Mouse (Mus musculus) neural tube, embryonic 13.5 days (tissue): ENCODE measurements at regions not wholly inside any gene's neighbourhood (a gene's known extent, or its start where the extent isn't known, plus 50 kb on each side); places are given as distances from the start of the nearest gene placed in this dataset.
A peak's percentile ranks its signal among the peaks of the same experiment; 100 is the strongest.

Experiments used
- ATAC-seq: fragments of 200-750 bp; cut with Nextera tagmentation; 2 replicates; pipeline ENCODE4 v1.8.0; 2017; ENCODE audit warnings: low read depth, mild to moderate bottlenecking, moderate TSS enrichment, moderate library complexity
- H3K27ac ChIP-seq: fragments of 300-500 bp; sonication (generic); replicated peaks from 2 replicates; pipeline ENCODE4 v1.5.1; 2015; ENCODE audit warnings: moderate library complexity, mild to moderate bottlenecking, inconsistent platforms
- H3K27me3 ChIP-seq: fragments of 300-500 bp; sonication (generic); 2 replicates; pipeline ENCODE4 v1.6.1; 2015; ENCODE audit warnings: mild to moderate bottlenecking, inconsistent platforms
- H3K36me3 ChIP-seq: fragments of 300-500 bp; sonication (generic); 2 replicates; pipeline ENCODE4 v1.6.1; 2015; ENCODE audit warnings: mild to moderate bottlenecking, inconsistent platforms
- H3K4me1 ChIP-seq: fragments of 300-500 bp; sonication (generic); replicated peaks from 2 replicates; pipeline ENCODE4 v1.6.1; 2015; ENCODE audit warnings: inconsistent platforms
- H3K4me2 ChIP-seq: fragments of 300-500 bp; sonication (generic); 2 replicates; pipeline ENCODE4 v1.6.1; 2015; ENCODE audit warnings: inconsistent platforms, mild to moderate bottlenecking, moderate library complexity
- H3K4me3 ChIP-seq: fragments of 300-500 bp; sonication (generic); 2 replicates; pipeline ENCODE4 v1.5.1; 2015; ENCODE audit warnings: mild to moderate bottlenecking, inconsistent platforms
- H3K9ac ChIP-seq: fragments of 300-500 bp; sonication (generic); 2 replicates; pipeline ENCODE4 v1.6.1; 2015; ENCODE audit warnings: moderate library complexity, mild to moderate bottlenecking, inconsistent platforms
- H3K9me3 ChIP-seq: fragments of 300-500 bp; sonication (generic); 2 replicates; pipeline ENCODE4 v1.6.1; 2016; ENCODE audit warnings: inconsistent platforms
- WGBS: fragments of 180-500 bp; shearing (Covaris S2); methylation state at CpG from one replicate; pipeline ENCODE4 v1.1.7; 2015; 5-methylcytosine and 5-hydroxymethylcytosine counted together

- no peak overlapping the region for H3K4me3 ChIP-seq
- no peaks in the 10 kb centered on the region for H3K27me3 ChIP-seq
- H3K36me3 ChIP-seq, result no peaks in the 10 kb centered on the region
- H3K27ac ChIP-seq, result no peak overlapping the region
- no peaks in the 10 kb centered on the region for H3K9me3 ChIP-seq
- 75% methylated on average over 11 of the region's 11 CpGs for WGBS
- ATAC-seq, result no peak
- H3K4me2 ChIP-seq, result no peak overlapping the region
- no peak overlapping the region for H3K9ac ChIP-seq
- H3K4me1 ChIP-seq, result no peaks in the 10 kb centered on the region
Observed at GRCm38 (mm10) chr14:29877671-29878422, 90.3 kb upstream of the Selenok start.

- H3K4me3 ChIP-seq, result no peak overlapping the region
- H3K9me3 ChIP-seq, result no peaks in the 10 kb centered on the region
- H3K9ac ChIP-seq, result no peak overlapping the region
- ATAC-seq, result no peak
- 83% methylated on average over 7 of the region's 7 CpGs for WGBS
- H3K4me2 ChIP-seq, result no peak overlapping the region
- H3K27me3 ChIP-seq, result no peaks in the 10 kb centered on the region
- no peak overlapping the region for H3K27ac ChIP-seq
- no peaks in the 10 kb centered on the region for H3K36me3 ChIP-seq
- H3K4me1 ChIP-seq, result no peaks in the 10 kb centered on the region
Observed at GRCm38 (mm10) chr14:29878423-29878800, 89.7 kb upstream of the Selenok start.

DNA sequence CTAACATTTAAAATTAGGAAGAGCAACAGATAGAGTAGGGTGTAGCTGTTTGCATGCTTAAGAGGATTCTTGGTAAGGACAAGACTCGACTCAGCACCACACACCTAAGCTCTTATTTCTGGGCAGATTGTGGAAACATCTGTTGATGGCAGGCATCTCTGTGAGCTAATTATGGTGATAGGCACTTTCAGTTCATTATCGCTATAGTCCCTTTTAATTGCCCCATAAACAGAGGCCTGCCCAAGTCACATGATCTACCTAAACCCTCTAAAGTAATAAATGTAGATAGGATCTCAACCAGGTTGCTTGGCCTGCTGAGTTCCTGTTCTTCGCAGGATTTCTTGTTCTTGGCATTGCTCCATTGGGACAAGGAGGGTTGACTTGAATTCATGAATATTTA, 88.8 kb upstream of the Selenok start:
- no peak for ATAC-seq
- no peak overlapping the region for H3K27ac ChIP-seq
- no peak overlapping the region for H3K9ac ChIP-seq
- no peak overlapping the region for H3K4me3 ChIP-seq
- H3K9me3 ChIP-seq, result no peaks in the 10 kb centered on the region
- H3K4me2 ChIP-seq, result no peak overlapping the region
- H3K27me3 ChIP-seq, result no peaks in the 10 kb centered on the region
- no peaks in the 10 kb centered on the region for H3K4me1 ChIP-seq
- no peaks in the 10 kb centered on the region for H3K36me3 ChIP-seq
- WGBS, result 92% methylated on average over 3 of the region's 3 CpGs

- Histone ChIP-seq H3K27ac (no peak overlapping the region), H3K4me3 (no peak overlapping the region), H3K27me3 (no peaks in the 10 kb centered on the region), H3K4me1 (no peaks in the 10 kb centered on the region), H3K9me3 (no peaks in the 10 kb centered on the region), H3K9ac (no peak overlapping the region), H3K4me2 (no peak overlapping the region), H3K36me3 (no peaks in the 10 kb centered on the region)
- ATAC-seq, result no peak
- WGBS, result 76% methylated on average over 11 of the region's 11 CpGs
Observed at GRCm38 (mm10) chr14:29882666-29883344, 85.3 kb upstream of the Selenok start.

- Histone ChIP-seq H3K9ac (no peak overlapping the region), H3K36me3 (no peaks in the 10 kb centered on the region), H3K4me3 (no peak overlapping the region), H3K4me2 (no peak overlapping the region), H3K4me1 (peaks cover 14% of the 10 kb centered on the region), H3K27me3 (no peaks in the 10 kb centered on the region), H3K27ac (no peak overlapping the region), H3K9me3 (no peaks in the 10 kb centered on the region)
- peak; percentile 74; the same call in 1 of the 2 replicates for ATAC-seq
- 83% methylated on average over 2 of the region's 2 CpGs for WGBS
Observed at GRCm38 (mm10) chr14:29895332-29895988, 72.6 kb upstream of the Selenok start.

GRCm38 (mm10) chr14:29895989-29896675, 72.0 kb upstream of the Selenok start:
- Histone ChIP-seq H3K27ac (no peak overlapping the region), H3K4me2 (no peak overlapping the region), H3K9ac (no peak overlapping the region), H3K27me3 (no peaks in the 10 kb centered on the region), H3K36me3 (no peaks in the 10 kb centered on the region), H3K9me3 (no peaks in the 10 kb centered on the region), H3K4me1 (peaks cover 14% of the 10 kb centered on the region), H3K4me3 (no peak overlapping the region)
- 85% methylated on average over 6 of the region's 6 CpGs for WGBS
- ATAC-seq, result no peak

DNA sequence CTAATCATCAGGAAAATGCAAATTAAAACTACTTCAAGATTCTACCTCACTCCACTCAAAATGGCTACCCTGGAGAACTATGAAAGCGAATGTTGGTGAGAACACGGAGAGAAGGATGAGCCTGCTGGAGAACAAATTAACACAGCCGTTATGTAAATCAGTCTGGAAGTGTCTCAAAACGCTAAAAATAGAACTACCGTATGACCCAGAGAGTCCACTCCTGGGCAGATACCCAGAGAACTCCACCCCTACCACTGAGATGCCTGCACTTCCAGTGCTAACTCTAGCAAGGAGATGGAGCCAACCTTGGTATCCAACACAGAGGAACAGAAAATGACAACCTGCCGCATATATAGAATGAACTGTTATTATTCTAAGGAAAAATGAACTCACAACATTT, 67.2 kb upstream of the Selenok start:
- Histone ChIP-seq H3K4me3 (no peak overlapping the region), H3K27ac (no peak overlapping the region), H3K27me3 (no peaks in the 10 kb centered on the region), H3K4me1 (0 out of 2 replicates have a peak, but pooled peaks cover under 1% of the 10 kb centered on the region), H3K9me3 (no peaks in the 10 kb centered on the region), H3K9ac (no peak overlapping the region), H3K4me2 (no peak overlapping the region), H3K36me3 (no peaks in the 10 kb centered on the region)
- WGBS, result 77% methylated on average over 6 of the region's 6 CpGs
- no peak for ATAC-seq

DNA sequence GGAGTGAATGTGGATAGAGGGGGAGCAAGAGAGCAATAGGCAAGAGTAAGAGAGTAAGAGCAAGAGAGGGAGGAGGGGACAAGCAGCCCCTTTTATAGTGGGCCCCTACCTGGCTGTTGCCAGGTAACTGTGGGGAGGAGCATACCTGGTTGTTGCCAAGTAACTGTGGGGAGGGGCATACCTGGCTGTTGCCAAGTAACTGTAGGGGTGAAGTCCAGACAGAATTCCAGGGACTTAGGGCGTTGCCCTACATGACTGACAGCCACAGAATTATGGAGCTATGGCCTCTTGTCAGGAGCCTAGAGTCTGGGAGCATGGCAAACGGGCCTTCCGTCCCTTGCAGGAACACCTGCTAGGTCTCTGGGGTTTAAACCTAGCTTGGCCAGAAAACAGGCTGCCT, 64.5 kb upstream of the Selenok start:
- 81% methylated on average over 3 of the region's 3 CpGs for WGBS
- Histone ChIP-seq H3K27ac (no peak overlapping the region), H3K4me3 (no peak overlapping the region), H3K36me3 (no peaks in the 10 kb centered on the region), H3K27me3 (no peaks in the 10 kb centered on the region), H3K4me2 (no peak overlapping the region), H3K9me3 (no peaks in the 10 kb centered on the region), H3K9ac (no peak overlapping the region), H3K4me1 (no peaks in the 10 kb centered on the region)
- no peak for ATAC-seq

- Histone ChIP-seq H3K9me3 (no peaks in the 10 kb centered on the region), H3K27ac (no peak overlapping the region), H3K4me2 (no peak overlapping the region), H3K4me1 (no peaks in the 10 kb centered on the region), H3K27me3 (no peaks in the 10 kb centered on the region), H3K36me3 (no peaks in the 10 kb centered on the region), H3K9ac (no peak overlapping the region), H3K4me3 (no peak overlapping the region)
- 82% methylated on average over 6 of the region's 6 CpGs for WGBS
- ATAC-seq, result no peak
Observed at GRCm38 (mm10) chr14:29904856-29905255, 63.3 kb upstream of the Selenok start.

DNA sequence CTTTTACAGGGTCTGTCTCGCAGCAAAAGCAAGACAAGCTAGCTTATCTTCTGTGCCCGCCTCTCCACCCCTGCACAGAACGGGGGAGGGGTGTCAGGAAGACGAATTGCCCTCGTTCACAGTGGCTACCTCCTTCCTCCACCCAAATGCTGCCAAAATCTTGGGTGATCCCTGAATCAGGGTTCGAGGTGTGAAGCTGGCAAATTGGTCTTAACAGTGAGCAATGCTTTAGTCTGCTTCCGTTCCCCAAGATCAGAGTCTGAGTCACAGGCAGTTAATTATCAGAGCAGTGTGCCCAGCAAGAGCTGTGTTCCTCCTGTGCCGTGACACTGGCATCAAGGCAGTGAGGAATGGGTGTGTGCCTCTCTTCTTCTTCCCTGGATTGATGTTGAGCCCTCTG, 58.4 kb upstream of the Selenok start:
- H3K27ac ChIP-seq, result no peak overlapping the region
- H3K4me2 ChIP-seq, result no peak overlapping the region
- H3K4me3 ChIP-seq, result no peak overlapping the region
- H3K4me1 ChIP-seq, result no peaks in the 10 kb centered on the region
- H3K9ac ChIP-seq, result no peak overlapping the region
- no peaks in the 10 kb centered on the region for H3K9me3 ChIP-seq
- no peak for ATAC-seq
- H3K36me3 ChIP-seq, result no peaks in the 10 kb centered on the region
- WGBS, result 46% methylated on average over 8 of the region's 8 CpGs
- H3K27me3 ChIP-seq, result no peaks in the 10 kb centered on the region
